Mouse (Mus musculus) forebrain, embryonic 15.5 days (tissue): Measurements from ENCODE around the gene Ctps2. TPM values are rescaled to one million over a fixed set of nuclear protein-coding genes. Genes with fewer than 3 reads are reported as not detected.

Source experiments
- ATAC-seq: fragments of 200-750 bp; cut with Nextera tagmentation; replicated peaks from 2 replicates; pipeline ENCODE4 v1.8.0; 2017; ENCODE audit warnings: mild to moderate bottlenecking, moderate TSS enrichment, moderate library complexity
- H3K27ac ChIP-seq: fragments of 300-500 bp; sonication (generic); replicated peaks from 2 replicates; pipeline ENCODE4 v1.5.1; 2015; ENCODE audit warnings: mild to moderate bottlenecking, inconsistent platforms
- H3K27me3 ChIP-seq: fragments of 300-500 bp; sonication (generic); 2 replicates; pipeline ENCODE4 v1.6.1; 2015; ENCODE audit warnings: inconsistent platforms
- H3K36me3 ChIP-seq: fragments of 300-500 bp; sonication (generic); 2 replicates; pipeline ENCODE4 v1.6.1; 2015; ENCODE audit warnings: mild to moderate bottlenecking, inconsistent platforms
- H3K4me1 ChIP-seq: fragments of 300-500 bp; sonication (generic); 2 replicates; pipeline ENCODE4 v1.6.1; 2015; ENCODE audit warnings: inconsistent platforms
- H3K4me2 ChIP-seq: fragments of 300-500 bp; sonication (generic); replicated peaks from 2 replicates; pipeline ENCODE4 v1.6.1; 2015; ENCODE audit warnings: mild to moderate bottlenecking, inconsistent platforms
- H3K4me3 ChIP-seq: fragments of 300-500 bp; sonication (generic); 2 replicates; pipeline ENCODE4 v1.5.1; 2015; ENCODE audit warnings: mild to moderate bottlenecking, inconsistent platforms
- H3K9ac ChIP-seq: fragments of 300-500 bp; sonication (generic); replicated peaks from 2 replicates; pipeline ENCODE4 v1.6.1; 2015; ENCODE audit warnings: mild to moderate bottlenecking, inconsistent platforms
- H3K9me3 ChIP-seq: fragments of 300-500 bp; sonication (generic); 2 replicates; pipeline ENCODE4 v1.6.1; 2016; ENCODE audit warnings: inconsistent platforms
- WGBS: fragments of 180-500 bp; shearing (Covaris S2); methylation state at CpG from one replicate; pipeline ENCODE4 v1.1.7; 2015; ENCODE audit warnings: mixed read lengths; 5-methylcytosine and 5-hydroxymethylcytosine counted together
- polyA plus RNA-seq: library from polyadenylated mRNA; unstranded; fragments of >200 nt; fragmentation: Nextera tagmentation; extraction: Ambion mirVana; gene quantifications from 2 replicates; pipeline ENCODE4 v1.2.1, GENCODE M21; 2015

The Ctps2 gene
- polyA plus RNA-seq, 1 experiment from 2014 or later = 98.7 TPM

DNA sequence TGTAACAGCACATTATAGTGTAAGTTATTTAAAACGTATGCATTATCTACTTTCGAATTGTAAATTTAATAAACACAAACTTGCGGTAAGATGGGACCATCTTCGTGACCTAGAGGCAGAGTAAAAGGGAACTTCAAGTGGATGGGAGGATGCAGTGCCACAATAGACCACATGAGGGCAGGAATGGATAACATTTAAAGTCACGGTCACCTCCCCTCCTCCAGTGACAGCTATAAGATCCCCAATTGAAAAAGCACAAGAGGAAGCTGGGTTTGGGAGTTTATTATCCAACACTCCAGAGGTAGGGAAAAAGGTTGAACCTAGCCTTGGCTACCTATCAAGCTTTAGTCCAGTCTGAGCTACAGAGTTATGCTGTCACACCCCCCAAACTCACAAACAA, 14.7 kb downstream of the Ctps2 start:
- 36% methylated on average over 5 of the region's 5 CpGs for WGBS
- no peaks in the 10 kb centered on the region for H3K4me1 ChIP-seq
- ATAC-seq = 0 out of 2 replicates have a peak, but pooled peaks have one; percentile 64
- no peak overlapping the region for H3K27ac ChIP-seq
- H3K9ac ChIP-seq = no peak overlapping the region
- H3K4me3 ChIP-seq = no peak overlapping the region
- H3K9me3 ChIP-seq = no peaks in the 10 kb centered on the region
- H3K4me2 ChIP-seq = no peak overlapping the region
- H3K27me3 ChIP-seq = no peaks in the 10 kb centered on the region
- H3K36me3 ChIP-seq = peaks cover 6% of the 10 kb centered on the region; the same call in 1 of the 2 replicates

DNA sequence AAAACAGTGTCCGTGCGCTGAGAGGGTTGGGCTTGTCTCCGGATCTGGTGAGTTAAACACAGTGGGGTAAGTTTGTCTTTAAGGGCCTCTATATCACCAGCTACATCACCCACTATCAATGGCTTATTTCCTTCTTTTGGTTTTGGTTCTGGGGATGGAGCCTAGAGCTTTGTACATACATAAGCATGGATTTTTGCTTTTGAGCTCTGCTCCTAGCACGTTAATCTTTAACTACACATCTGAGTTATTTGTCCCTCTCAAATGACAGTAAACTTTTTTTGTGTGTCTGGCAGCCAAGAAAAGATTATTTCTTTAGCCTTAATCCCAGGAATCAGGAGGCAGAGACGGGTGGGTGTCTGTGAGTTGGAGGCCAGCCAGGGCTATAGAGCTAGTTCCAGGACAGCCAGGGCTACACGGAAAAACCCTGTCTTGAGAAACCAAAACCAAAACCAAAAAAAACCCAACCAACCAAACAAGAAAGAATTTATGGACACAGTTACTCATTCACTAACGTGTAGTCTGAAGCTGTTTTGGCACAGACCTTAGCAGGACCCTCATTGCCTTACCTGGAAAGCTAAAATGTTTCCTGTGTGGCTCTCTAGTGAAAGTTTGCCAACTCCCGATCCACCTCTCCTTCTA, 20.6 kb downstream of the Ctps2 start:
- ATAC-seq = no peak
- no peaks in the 10 kb centered on the region for H3K9me3 ChIP-seq

GRCm38 (mm10) chrX:162931467-162931866, 30.4 kb downstream of the Ctps2 start:
- Histone ChIP-seq H3K27me3 (no peaks in the 10 kb centered on the region), H3K9me3 (no peaks in the 10 kb centered on the region), H3K36me3 (peaks cover 12% of the 10 kb centered on the region; the same call in 1 of the 2 replicates), H3K4me2 (no peak overlapping the region), H3K27ac (no peak overlapping the region), H3K9ac (no peak overlapping the region), H3K4me1 (no peaks in the 10 kb centered on the region), H3K4me3 (no peak overlapping the region)
- ATAC-seq = no peak
- 98% methylated on average over 2 of the region's 2 CpGs for WGBS

More for the DNA sequence above, 20.6 kb downstream of the Ctps2 start:
- no peak overlapping the region for H3K4me2 ChIP-seq
- no peak overlapping the region for H3K4me3 ChIP-seq
- H3K27me3 ChIP-seq = no peaks in the 10 kb centered on the region
- peaks cover 7% of the 10 kb centered on the region; the same call in 1 of the 2 replicates for H3K36me3 ChIP-seq
- no peaks in the 10 kb centered on the region for H3K4me1 ChIP-seq
- no peak overlapping the region for H3K9ac ChIP-seq
- H3K27ac ChIP-seq = no peak overlapping the region
- WGBS = 88% methylated on average over 8 of the region's 8 CpGs

GRCm38 (mm10) chrX:162942027-162942426, 41.0 kb downstream of the Ctps2 start:
- Histone ChIP-seq H3K27ac (no peak overlapping the region), H3K9ac (no peak overlapping the region), H3K4me1 (no peaks in the 10 kb centered on the region), H3K4me2 (no peak overlapping the region), H3K9me3 (no peaks in the 10 kb centered on the region), H3K36me3 (no peaks in the 10 kb centered on the region; the same call in 1 of the 2 replicates), H3K27me3 (no peaks in the 10 kb centered on the region), H3K4me3 (no peak overlapping the region)
- no peak for ATAC-seq
- WGBS = 86% methylated on average over 1 of the region's 1 CpGs

DNA sequence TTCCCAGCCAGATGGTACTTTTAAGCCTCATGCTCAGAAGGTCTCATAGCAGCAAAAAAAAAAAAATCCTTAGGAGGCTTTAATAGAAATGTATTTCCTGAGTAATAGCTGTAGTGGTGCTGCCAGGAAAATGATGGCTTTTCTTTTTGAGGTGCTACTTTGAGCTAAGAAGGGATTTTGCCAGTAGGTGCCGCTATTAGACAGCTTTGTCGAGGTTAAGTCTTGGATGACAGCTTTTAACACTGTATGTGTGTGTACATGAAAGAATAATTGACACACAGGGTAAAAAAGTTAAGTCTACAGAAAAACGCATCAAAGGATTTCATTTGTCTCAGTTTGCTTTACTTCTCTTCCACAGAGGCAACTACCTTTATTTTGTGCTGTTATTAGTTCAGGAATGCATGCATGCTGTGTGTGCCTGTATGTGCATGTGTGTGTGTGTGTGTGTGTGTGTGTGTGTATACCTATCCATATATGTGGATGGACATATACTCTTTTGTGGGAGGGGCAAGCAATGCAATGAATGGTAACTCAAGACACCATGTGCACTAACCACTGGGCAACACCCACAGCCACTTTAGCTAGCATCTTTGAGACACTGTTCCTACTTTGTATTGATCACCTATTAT, 48.9 kb downstream of the Ctps2 start:
- no peaks in the 10 kb centered on the region for H3K9me3 ChIP-seq
- ATAC-seq = peak; percentile 80
- H3K4me3 ChIP-seq = no peak overlapping the region
- WGBS = 27% methylated on average over 3 of the region's 3 CpGs
- no peaks in the 10 kb centered on the region for H3K27me3 ChIP-seq
- no peaks in the 10 kb centered on the region for H3K36me3 ChIP-seq
- H3K4me2 ChIP-seq = no peak overlapping the region
- no peaks in the 10 kb centered on the region for H3K4me1 ChIP-seq
- no peak overlapping the region for H3K27ac ChIP-seq
- H3K9ac ChIP-seq = no peak overlapping the region

GRCm38 (mm10) chrX:162957921-162958320, 56.9 kb downstream of the Ctps2 start:
- Histone ChIP-seq H3K4me1 (no peaks in the 10 kb centered on the region), H3K4me3 (no peak overlapping the region), H3K9me3 (no peaks in the 10 kb centered on the region), H3K9ac (no peak overlapping the region), H3K27ac (no peak overlapping the region), H3K4me2 (no peak overlapping the region), H3K36me3 (no peaks in the 10 kb centered on the region), H3K27me3 (no peaks in the 10 kb centered on the region)
- no peak for ATAC-seq
- 82% methylated on average over 3 of the region's 3 CpGs for WGBS

DNA sequence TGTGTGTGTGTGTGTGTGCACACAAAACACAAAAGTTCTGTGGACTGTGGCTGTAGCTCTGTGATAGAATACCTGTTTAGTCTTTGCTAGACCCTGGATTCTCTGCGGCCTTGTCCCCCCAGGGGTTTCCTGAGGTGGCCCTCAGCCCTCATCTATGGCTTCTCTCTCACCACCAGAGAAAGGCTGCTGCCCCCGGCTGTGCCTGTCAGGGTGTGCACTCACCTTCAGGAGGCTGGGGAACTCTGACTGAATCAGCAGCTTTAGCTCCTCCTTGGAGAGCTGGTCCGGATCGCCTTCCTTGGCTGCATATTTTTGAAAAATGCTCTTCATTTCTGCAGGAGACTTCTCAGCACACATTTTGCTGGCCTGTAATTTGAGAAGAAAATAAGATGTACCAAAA, 62.8 kb downstream of the Ctps2 start:
- Histone ChIP-seq H3K9ac (no peak overlapping the region), H3K27me3 (0 out of 2 replicates have a peak, but pooled peaks cover 2% of the 10 kb centered on the region), H3K9me3 (no peaks in the 10 kb centered on the region), H3K27ac (no peak overlapping the region), H3K4me3 (no peak overlapping the region), H3K36me3 (no peaks in the 10 kb centered on the region), H3K4me2 (no peak overlapping the region), H3K4me1 (no peaks in the 10 kb centered on the region)
- WGBS = 49% methylated on average over 4 of the region's 4 CpGs
- ATAC-seq = no peak

- no peak within 1 kb of the TSS for H3K27ac ChIP-seq
- no peak within 1 kb of the TSS for H3K4me3 ChIP-seq
- ATAC-seq = no peak
- H3K27me3 ChIP-seq = 0 out of 2 replicates have a peak, but pooled peaks cover 2% of the 10 kb centered on the region
- no peak within 1 kb of the TSS for H3K4me2 ChIP-seq
- H3K9me3 ChIP-seq = no peaks in the 10 kb centered on the region
- H3K9ac ChIP-seq = no peak within 1 kb of the TSS
- H3K36me3 ChIP-seq = no peaks in the 10 kb centered on the region
- 39% methylated on average over 3 of the region's 3 CpGs for WGBS
- H3K4me1 ChIP-seq = no peaks in the 10 kb centered on the region
Observed at GRCm38 (mm10) chrX:162964383-162964782, 63.3 kb downstream of the Ctps2 start, which contains the start of gene S100g. Gene S100g (minus strand): TSS chrX:162964599.

DNA sequence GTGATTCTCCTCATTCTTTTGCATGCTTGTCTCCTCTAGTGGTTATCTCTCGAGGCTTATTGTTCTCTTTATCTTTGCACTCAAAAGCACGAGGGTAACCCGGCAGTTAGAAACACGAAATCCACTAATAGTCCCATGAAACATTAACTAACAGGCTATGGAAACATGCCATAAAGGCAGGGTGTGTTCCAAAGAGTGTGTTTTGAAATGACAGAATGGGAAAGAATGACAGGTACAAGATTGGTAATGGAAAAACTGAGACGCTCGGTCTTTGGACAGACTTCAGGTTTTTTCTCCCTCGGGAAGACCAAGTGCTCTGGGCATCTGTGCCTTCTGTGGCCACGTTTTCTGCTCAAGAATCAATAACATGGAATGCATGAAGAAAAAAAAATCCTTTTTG, 66.4 kb downstream of the Ctps2 start:
- no peak overlapping the region for H3K4me2 ChIP-seq
- H3K4me1 ChIP-seq = no peaks in the 10 kb centered on the region
- no peaks in the 10 kb centered on the region for H3K9me3 ChIP-seq
- H3K27me3 ChIP-seq = 0 out of 2 replicates have a peak, but pooled peaks cover 2% of the 10 kb centered on the region
- ATAC-seq = no peak
- H3K36me3 ChIP-seq = no peaks in the 10 kb centered on the region
- no peak overlapping the region for H3K4me3 ChIP-seq
- 69% methylated on average over 8 of the region's 8 CpGs for WGBS
- H3K27ac ChIP-seq = no peak overlapping the region
- no peak overlapping the region for H3K9ac ChIP-seq

GRCm38 (mm10) chrX:162976194-162976593, 75.2 kb downstream of the Ctps2 start:
- WGBS = 82% methylated on average over 3 of the region's 3 CpGs
- no peak overlapping the region for H3K4me2 ChIP-seq
- no peaks in the 10 kb centered on the region for H3K9me3 ChIP-seq
- no peak for ATAC-seq
- H3K4me1 ChIP-seq = no peaks in the 10 kb centered on the region
- H3K36me3 ChIP-seq = no peaks in the 10 kb centered on the region
- H3K27me3 ChIP-seq = no peaks in the 10 kb centered on the region
- H3K27ac ChIP-seq = no peak overlapping the region
- no peak overlapping the region for H3K9ac ChIP-seq
- H3K4me3 ChIP-seq = no peak overlapping the region

DNA sequence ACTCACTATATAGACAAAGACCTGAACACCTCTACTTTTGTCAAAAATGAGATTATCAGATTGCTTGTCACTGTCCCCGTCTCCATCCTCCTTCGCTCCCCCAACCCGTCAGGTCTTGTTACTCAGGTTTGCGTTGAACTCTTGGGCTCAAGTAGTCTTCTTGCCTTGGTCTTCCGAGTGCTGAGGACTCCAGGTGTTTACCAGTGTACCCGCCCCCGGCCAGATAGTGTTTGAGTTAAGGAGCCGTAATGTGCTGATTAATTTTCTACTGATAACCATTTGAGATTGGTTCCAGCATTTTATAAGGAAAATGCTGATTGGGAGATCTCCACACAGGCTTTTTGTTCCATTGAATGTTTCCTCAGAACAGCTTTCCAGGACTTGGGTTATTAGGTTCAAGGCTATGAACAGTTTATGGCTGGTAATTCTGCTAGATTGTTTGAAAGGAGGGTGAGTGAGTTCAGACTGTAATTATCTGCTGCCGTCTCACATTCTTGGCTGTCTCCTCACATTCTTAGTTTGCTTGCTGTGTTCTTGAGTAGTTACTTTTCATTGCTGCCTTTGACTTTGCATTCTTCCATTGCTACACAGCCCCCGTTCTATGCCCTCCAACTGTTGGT, 85.9 kb downstream of the Ctps2 start:
- no peaks in the 10 kb centered on the region for H3K9me3 ChIP-seq
- H3K27ac ChIP-seq = no peak overlapping the region
- H3K4me1 ChIP-seq = no peaks in the 10 kb centered on the region
- H3K27me3 ChIP-seq = no peaks in the 10 kb centered on the region
- ATAC-seq = no peak
- no peak overlapping the region for H3K9ac ChIP-seq
- 90% methylated on average over 10 of the region's 10 CpGs for whole genome bisulfite sequencing
- no peaks in the 10 kb centered on the region for H3K36me3 ChIP-seq
- H3K4me3 ChIP-seq = no peak overlapping the region
- H3K4me2 ChIP-seq = no peak overlapping the region

DNA sequence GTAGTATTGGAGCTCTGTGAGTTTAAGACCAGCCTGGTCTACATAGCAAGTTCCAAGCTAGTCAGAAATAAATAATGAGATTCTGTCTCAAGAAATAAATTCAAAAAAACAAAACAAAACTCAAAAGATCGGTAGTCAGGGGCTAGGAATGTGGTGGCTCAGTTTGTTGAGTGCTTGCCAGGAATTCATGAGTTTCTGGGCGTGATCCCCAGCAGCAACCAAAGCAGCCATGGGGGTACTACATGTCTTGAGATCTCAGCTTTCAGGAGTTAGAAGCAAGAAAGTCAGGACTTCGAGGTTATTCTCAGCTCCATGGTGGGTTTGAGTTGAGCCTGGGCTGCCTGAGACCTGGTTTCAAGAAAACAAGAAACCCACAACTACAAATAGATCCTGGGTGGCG, 90.4 kb downstream of the Ctps2 start:
- Histone ChIP-seq H3K36me3 (no peaks in the 10 kb centered on the region), H3K27ac (no peak overlapping the region), H3K4me2 (no peak overlapping the region), H3K4me1 (no peaks in the 10 kb centered on the region), H3K4me3 (no peak overlapping the region), H3K27me3 (no peaks in the 10 kb centered on the region), H3K9ac (no peak overlapping the region), H3K9me3 (no peaks in the 10 kb centered on the region)
- no peak for ATAC-seq
- WGBS = 81% methylated on average over 4 of the region's 4 CpGs
